Mouse (Mus musculus): Measurements from ENCODE around the gene Mavs.

DNA sequence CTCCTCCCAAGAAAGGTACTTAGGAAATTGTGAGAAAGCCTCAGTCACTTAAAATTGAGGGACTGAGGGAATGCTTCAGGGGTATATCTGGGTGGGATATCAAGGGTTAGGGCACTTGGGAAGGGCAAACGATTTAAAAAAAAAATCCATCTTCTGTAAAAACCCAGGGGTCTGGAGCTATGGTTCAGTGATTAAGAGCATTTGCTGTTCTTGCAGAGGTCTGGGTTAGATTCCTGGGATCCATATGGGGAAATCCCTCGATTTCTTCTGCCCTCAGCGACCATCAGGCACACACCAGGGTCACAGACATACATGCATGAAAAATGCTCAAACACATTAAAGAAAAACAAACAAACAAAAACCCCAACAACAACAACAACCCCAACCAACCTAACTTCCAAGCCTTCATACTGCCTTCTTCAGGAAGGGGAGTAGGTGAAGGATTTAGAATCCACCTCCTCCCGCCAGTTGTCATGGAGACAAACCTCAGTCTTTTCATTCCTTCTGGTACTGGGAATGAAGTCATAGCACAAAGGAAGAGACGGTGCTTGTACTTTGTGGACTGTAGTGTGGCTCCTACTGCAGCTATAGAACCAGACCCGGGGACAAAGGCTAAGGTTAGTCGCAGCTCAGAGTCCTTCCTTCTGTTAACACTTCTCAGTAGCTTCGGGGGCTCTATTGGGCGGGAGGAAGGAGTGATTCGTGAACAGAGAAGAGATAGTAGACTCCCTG, 27.8 kb downstream of the Mavs start:
- no peak for TF ChIP-seq POLR2A (IDR thresholded peaks at IDR 0.05; ENCODE audit: borderline replicate concordance, low read depth, low read length)
- TF ChIP-seq CTCF (IDR thresholded peaks at IDR 0.05; ENCODE audit: low read depth, low read length), result no peak
